20 mouse cellular contexts compared by ENCODE assay signal in the genomic region with DNA sequence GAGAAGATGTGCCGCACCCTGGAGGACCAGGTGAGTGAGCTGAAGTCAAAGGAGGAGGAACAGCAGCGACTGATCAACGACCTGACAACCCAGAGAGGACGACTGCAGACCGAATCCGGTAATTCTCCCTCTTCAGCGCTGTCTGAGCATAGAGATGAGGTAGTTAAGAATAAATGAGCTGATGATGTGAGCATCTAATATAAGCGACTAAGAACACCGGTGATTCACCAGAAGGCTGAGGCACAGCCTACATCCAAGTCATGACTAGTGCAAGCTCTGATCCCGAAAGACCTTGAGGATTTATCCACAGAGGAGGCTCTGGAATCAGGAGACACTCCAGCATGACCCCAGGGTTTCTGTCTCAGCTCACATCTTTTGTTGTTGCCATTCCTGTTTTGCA. TPM values are rescaled to one million over a fixed set of nuclear protein-coding genes. Genes with fewer than 3 reads are reported as not detected.
"Had no signal": no experiment of that assay in that cellular context is flagged by ENCODE, and none has a peak within 500 bp of the region (broad histone marks: within the 10 kb centered on the region; RNA-seq: fewer than 3 reads in every experiment).

No protein-coding gene starts in this region.

- ATAC-seq: liver, postnatal 0 days; lung, postnatal 0 days; midbrain, embryonic 15.5 days had no signal

- DNase-seq: kidney, adult 11 months; kidney, adult 8-10 months; kidney, postnatal 10 days; kidney, postnatal 36 days; left cerebral cortex, postnatal 4 days; liver, postnatal 0 days; lung, embryonic 14.5 days; thymus, adult 18-20 months; thymus, postnatal 36 days had no signal

- H3K27ac ChIP-seq: kidney, embryonic 15.5 days; limb, embryonic 12.5 days; limb, embryonic 15.5 days; liver, embryonic 14.5 days; macrophage; midbrain, embryonic 12.5 days; midbrain, embryonic 15.5 days; neural tube, embryonic 12.5 days; neural tube, embryonic 15.5 days had no signal

- H3K4me3 ChIP-seq: kidney, embryonic 15.5 days; limb, embryonic 12.5 days; limb, embryonic 15.5 days; midbrain, embryonic 12.5 days; midbrain, embryonic 15.5 days; neural tube, embryonic 12.5 days; neural tube, embryonic 15.5 days had no signal

RNA-seq across cellular contexts. Expression of a gene that starts 9.5 kb away (rescaled TPM):
- total RNA-seq: megakaryocyte, adult 5-6 weeks had no signal

RNA-seq across cellular contexts. Expression of a gene that starts 19.5 kb away (rescaled TPM):
- total RNA-seq: megakaryocyte, adult 5-6 weeks had no signal

RNA-seq across cellular contexts. Expression of a gene that starts 47.5 kb away (rescaled TPM):
- total RNA-seq: megakaryocyte, adult 5-6 weeks had no signal
